ENCODE assay signal across 19 mouse cellular contexts in genomic region chr6:42186230-42186629, GRCm38 (mm10). TPM values are rescaled to one million over a fixed set of nuclear protein-coding genes. Genes with fewer than 3 reads are reported as not detected.
DNase-seq lines count a peak whose midpoint lies in the region; ATAC-seq and TF ChIP-seq lines count a peak whose summit lies in the region.
"Had no signal": no experiment of that assay in that cellular context is flagged by ENCODE, and none has a peak within 500 bp of the region (broad histone marks: within the 10 kb centered on the region; RNA-seq: fewer than 3 reads in every experiment).

No protein-coding gene starts in this region.

- WGBS in small intestine, adult 2 months: 32% methylated on average over 3 of the region's 3 CpGs

- POLR2A ChIA-PET in Patski (lab: Charles Lee): no interaction called here

- in situ Hi-C loops in CH12.LX (cut with MboI; ENCODE audit: low pct_ligation_motif_present, low pct_unique_long_range_greater_than_20kb, low sequenced_read_pairs) (loop anchor here (25.0 kb wide), 1 partner anchor 424 kb away; no protein-coding TSS in a partner anchor), Patski (cut with MboI; ENCODE audit: low pct_unique_long_range_greater_than_20kb) (loop anchor here (10.0 kb wide), 1 partner anchor 421 kb away; no protein-coding TSS in a partner anchor)

- CTCF ChIA-PET in Patski (lab: Charles Lee): no interaction called here

- no peaks in the 10 kb centered on the region for H3K9me3 ChIP-seq in CH12.LX (replicated peaks; ENCODE audit: low read length)
- H3K9me3 ChIP-seq: embryonic facial prominence, embryonic 12.5 days; limb, embryonic 12.5 days; neural tube, embryonic 12.5 days had no signal

- peak; percentile 24 for TF ChIP-seq RAD21 in CH12.LX (IDR thresholded peaks at IDR 0.05; ENCODE audit: low read depth, low read length)

- no peak overlapping the region for H3K4me2 ChIP-seq in CH12.LX (ENCODE audit: insufficient read depth, low read depth, poor library complexity, severe bottlenecking)
- H3K4me2 ChIP-seq: embryonic facial prominence, embryonic 12.5 days; limb, embryonic 12.5 days; neural tube, embryonic 12.5 days had no signal

- no peak overlapping the region for H3K4me3 ChIP-seq in layer of hippocampus, adult 2 months
- H3K4me3 ChIP-seq in CH12.LX (replicated peaks in 1 of 3; ENCODE audit: low read depth in 2 of 3, low read length in 2 of 3, poor library complexity in 1 of 3): no peak overlapping the region
- no peak overlapping the region for H3K4me3 ChIP-seq in small intestine, adult 2 months (ENCODE audit: low read depth, low read length)
- H3K4me3 ChIP-seq: embryonic facial prominence, embryonic 12.5 days; limb, embryonic 12.5 days; neural tube, embryonic 12.5 days had no signal

- no peak for TF ChIP-seq POLR2A in CH12.LX (IDR thresholded peaks at IDR 0.05; ENCODE audit: low read depth, low read length)
- TF ChIP-seq POLR2A in small intestine, adult 2 months (IDR thresholded peaks at IDR 0.05; ENCODE audit: low read depth, low read length): no peak

- no peaks in the 10 kb centered on the region for H3K79me2 ChIP-seq in CH12.LX (replicated peaks; ENCODE audit: control insufficient read depth, extremely low read depth, insufficient read depth, poor library complexity, severe bottlenecking)

- H3K9ac ChIP-seq in CH12.LX (ENCODE audit: insufficient read depth, low read depth): no peak overlapping the region
- H3K9ac ChIP-seq: embryonic facial prominence, embryonic 12.5 days; limb, embryonic 12.5 days; neural tube, embryonic 12.5 days had no signal

- no peak for ATAC-seq in Patski

- H3K27ac ChIP-seq in layer of hippocampus, adult 2 months: no peak overlapping the region
- no peak overlapping the region for H3K27ac ChIP-seq in CH12.LX (ENCODE audit: insufficient read depth, low read depth)
- no peak overlapping the region for H3K27ac ChIP-seq in small intestine, adult 2 months (ENCODE audit: insufficient read depth, low read depth, low read length)
- H3K27ac ChIP-seq: embryonic facial prominence, embryonic 12.5 days; limb, embryonic 12.5 days; neural tube, embryonic 12.5 days had no signal

- no peaks in the 10 kb centered on the region for H3K4me1 ChIP-seq in CH12.LX (ENCODE audit: control insufficient read depth in 1 of 2, insufficient read depth in 2 of 2)
- no peaks in the 10 kb centered on the region for H3K4me1 ChIP-seq in small intestine, adult 2 months (ENCODE audit: control insufficient read depth, insufficient read depth, insufficient read length, low read length)
- H3K4me1 ChIP-seq: embryonic facial prominence, embryonic 12.5 days; limb, embryonic 12.5 days; neural tube, embryonic 12.5 days had no signal

- no peak for DNase-seq in layer of hippocampus, adult 2 months (ENCODE audit: low spot score in 2 of 2)
- DNase-seq in layer of hippocampus, adult 9-11 months: no peak
- DNase-seq in CH12.LX (ENCODE audit: extremely low read depth): peak; percentile 44
- DNase-seq in Patski (ENCODE audit: low read depth, low spot score): no peak
- no peak for DNase-seq in gastrocnemius, postnatal 4 days (ENCODE audit: low spot score in 2 of 2)
- DNase-seq in gastrocnemius, adult 18-20 months (ENCODE audit: low spot score): no peak
- DNase-seq: cerebellum, adult 9-10 months; gastrocnemius, postnatal 14 days; kidney, adult 2 months; midbrain, embryonic 14.5 days; right cerebral cortex, adult 18-20 months had no signal

- no peak for TF ChIP-seq EP300 in CH12.LX (IDR thresholded peaks at IDR 0.05; ENCODE audit: low read length)

- dilution Hi-C loops in CH12.LX (cut with MboI; ENCODE audit: extremely low pct_ligation_motif_present, extremely low pct_unique_long_range_greater_than_20kb, low sequenced_read_pairs): no loop called here

- H3K27me3 ChIP-seq in CH12.LX (replicated peaks) (no peaks in the 10 kb centered on the region), Patski (peaks cover 20% of the 10 kb centered on the region)
- H3K27me3 ChIP-seq in small intestine, adult 2 months (ENCODE audit: control insufficient read depth, insufficient read depth, low read length): no peaks in the 10 kb centered on the region
- H3K27me3 ChIP-seq: embryonic facial prominence, embryonic 12.5 days; limb, embryonic 12.5 days; neural tube, embryonic 12.5 days had no signal

- TF ChIP-seq CTCF in layer of hippocampus, adult 2 months (conservative IDR thresholded peaks at IDR 0.05): peak; percentile 49
- TF ChIP-seq CTCF in CH12.LX (conservative IDR thresholded peaks at IDR 0.05 in 1 of 2, IDR thresholded peaks at IDR 0.05 in 1 of 2; ENCODE audit: low read depth in 2 of 2, low read length in 2 of 2): peak; percentile 46 to 58; a peak in 3 of 4 replicates
- TF ChIP-seq CTCF in Patski (IDR thresholded peaks at IDR 0.05): peak; percentile 46
- peak; percentile 32; the same call in 1 of the 2 replicates for TF ChIP-seq CTCF in small intestine, adult 2 months (IDR thresholded peaks at IDR 0.05; ENCODE audit: extremely low read depth, insufficient read length, insufficient replicate concordance, low read depth, low read length)

- H3K36me3 ChIP-seq in CH12.LX (replicated peaks in 1 of 2; ENCODE audit: control insufficient read depth in 1 of 2, insufficient read depth in 1 of 2, low read length in 1 of 2): no peaks in the 10 kb centered on the region
- H3K36me3 ChIP-seq in small intestine, adult 2 months (ENCODE audit: control insufficient read depth, insufficient read depth, low read length): no peaks in the 10 kb centered on the region
- H3K36me3 ChIP-seq: embryonic facial prominence, embryonic 12.5 days; limb, embryonic 12.5 days; neural tube, embryonic 12.5 days had no signal

TF ChIP-seq in CH12.LX, 34 proteins besides CTCF, POLR2A, EP300 and RAD21:
- TF ChIP-seq SMC3 (IDR thresholded peaks at IDR 0.05; ENCODE audit: low read depth, low read length) (peak; percentile 48), BHLHE40 (IDR thresholded peaks at IDR 0.05; ENCODE audit: low read depth, low read length) (no peak)

RNA-seq across cellular contexts. Expression of gene Tas2r144, which starts 28.9 kb away (rescaled TPM):
- not detected for total RNA-seq in layer of hippocampus, adult 2 months (2021)
- total RNA-seq in CH12.LX (2012; rRNA removed) (not detected in 2 replicates), CH12.LX (2014; rRNA removed) (not detected in 2 replicates)
- polyA plus RNA-seq in CH12.LX (2012; ENCODE audit: insufficient read length, low read depth) (not detected in 2 replicates), Patski (2021) (not detected)
- not detected in 2 replicates for polyA plus RNA-seq in small intestine, adult 2 months (2012; rRNA removed)
- total RNA-seq in gastrocnemius, postnatal 4 days (2021): not detected
- total RNA-seq in gastrocnemius, adult 18-20 months (2021): not detected
- total RNA-seq: gastrocnemius, postnatal 14 days; layer of hippocampus, adult 8-10 months had no signal
- polyA plus RNA-seq: embryonic facial prominence, embryonic 12.5 days; forebrain, embryonic 11.5 days; heart, embryonic 16.5 days; kidney, adult 2 months; limb, embryonic 12.5 days; lung, embryonic 16.5 days; midbrain, embryonic 14.5 days; neural tube, embryonic 12.5 days had no signal

RNA-seq across cellular contexts. Expression of gene Tas2r139, which starts 45.5 kb away (rescaled TPM):
- total RNA-seq in layer of hippocampus, adult 2 months (2021): not detected
- total RNA-seq in CH12.LX (2012; rRNA removed): not detected in 2 replicates
- total RNA-seq in CH12.LX (2014; rRNA removed): not detected in 2 replicates
- polyA plus RNA-seq in CH12.LX (2012; ENCODE audit: insufficient read length, low read depth): not detected in 2 replicates
- not detected for polyA plus RNA-seq in Patski (2021)
- not detected in 2 replicates for polyA plus RNA-seq in small intestine, adult 2 months (2012; rRNA removed)
- total RNA-seq in gastrocnemius, postnatal 4 days (2021): not detected
- total RNA-seq in gastrocnemius, adult 18-20 months (2021): not detected
- total RNA-seq: gastrocnemius, postnatal 14 days; layer of hippocampus, adult 8-10 months had no signal
- polyA plus RNA-seq: embryonic facial prominence, embryonic 12.5 days; forebrain, embryonic 11.5 days; heart, embryonic 16.5 days; kidney, adult 2 months; limb, embryonic 12.5 days; lung, embryonic 16.5 days; midbrain, embryonic 14.5 days; neural tube, embryonic 12.5 days had no signal

RNA-seq across cellular contexts. Expression of gene Gstk1, which starts 59.5 kb away (rescaled TPM):
- total RNA-seq in layer of hippocampus, adult 2 months (2021): 10 to 100 TPM; 10.8 to 11.0 TPM
- total RNA-seq in CH12.LX (2012; rRNA removed) (0.71 and 0.85 TPM in 2 replicates), CH12.LX (2014; rRNA removed) (0.55 and 1.0 TPM in 2 replicates)
- polyA plus RNA-seq in CH12.LX (2012; ENCODE audit: insufficient read length, low read depth) (0.44 and 0.59 TPM in 2 replicates), Patski (2021) (52.2 TPM)
- polyA plus RNA-seq in small intestine, adult 2 months (2012; rRNA removed): 23.1 and 25.7 TPM in 2 replicates
- 1 to 10 TPM; 6.5 to 7.5 TPM for total RNA-seq in gastrocnemius, postnatal 4 days (2021)
- total RNA-seq in gastrocnemius, adult 18-20 months (2021): 10 to 100 TPM; 45.4 to 57.2 TPM
